Mouse (Mus musculus): Measurements from ENCODE around the gene Tspyl1. TPM values are rescaled to one million over a fixed set of nuclear protein-coding genes. Genes with fewer than 3 reads are reported as not detected.
"Not testable (repeated sequence)": the region's sequence is repeated elsewhere in the genome, so short reads cannot be mapped to it uniquely, and the experiment has no call there.

Gene Tspyl1
- polyA plus RNA-seq, 1 experiment from 2014 or later, result 55.8 TPM

DNA sequence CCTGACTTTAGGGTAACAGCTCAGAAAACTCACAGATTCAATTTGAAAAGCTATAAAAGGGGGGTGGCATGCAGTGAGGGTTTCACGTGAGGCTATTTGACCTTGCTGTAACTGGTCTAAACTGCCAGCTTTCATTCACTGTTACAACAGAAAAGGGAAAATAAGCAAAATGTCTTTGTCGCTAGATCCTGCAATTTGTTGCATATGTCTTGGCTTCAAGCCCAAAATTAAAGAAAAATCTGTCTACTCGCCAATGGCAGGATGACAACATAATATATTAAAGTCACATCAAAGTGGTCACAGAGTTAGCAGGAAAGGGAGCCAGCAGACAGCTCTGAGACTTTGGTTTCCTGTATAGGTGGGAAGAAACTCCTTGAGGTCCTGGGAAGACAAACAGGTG lies 34.2 kb upstream of the Tspyl1 start:
- Histone ChIP-seq H3K36me3 (ENCODE audit: control insufficient read depth, insufficient read depth, low read length) (no peaks in the 10 kb centered on the region), H3K4me3 (ENCODE audit: low read depth, low read length) (no peak overlapping the region), H3K27me3 (ENCODE audit: control insufficient read depth, insufficient read depth, low read length) (no peaks in the 10 kb centered on the region), H3K27ac (replicated peaks; ENCODE audit: low read depth, low read length) (no peak overlapping the region), H3K9me3 (ENCODE audit: control insufficient read depth, low read length) (no peaks in the 10 kb centered on the region), H3K9ac (ENCODE audit: low read length) (no peak overlapping the region), H3K4me1 (ENCODE audit: control insufficient read depth, insufficient read depth, low read length) (no peaks in the 10 kb centered on the region), H3K4me2 (ENCODE audit: low read depth, severe bottlenecking) (no peak overlapping the region)
- ATAC-seq (ENCODE audit: insufficient number of reproducible peaks, low FRiP score, low TSS enrichment, low read depth) (no peak), DNase-seq (ENCODE audit: low spot score) (no peak)
- WGBS, result 47% methylated on average over 3 of the region's 3 CpGs

GRCm38 (mm10) chr10:34249594-34249993 lies 32.4 kb upstream of the Tspyl1 start:
- no peaks in the 10 kb centered on the region for H3K27me3 ChIP-seq (ENCODE audit: control insufficient read depth, insufficient read depth, low read length)
- 70% methylated on average over 2 of the region's 2 CpGs for WGBS
- no peaks in the 10 kb centered on the region for H3K4me1 ChIP-seq (ENCODE audit: control insufficient read depth, insufficient read depth, low read length)
- no peak overlapping the region for H3K4me3 ChIP-seq (ENCODE audit: low read depth, low read length)
- DNase-seq (ENCODE audit: low spot score) (no peak), ATAC-seq (ENCODE audit: insufficient number of reproducible peaks, low FRiP score, low TSS enrichment, low read depth) (no peak)
- H3K4me2 ChIP-seq (ENCODE audit: low read depth, severe bottlenecking), result no peak overlapping the region
- H3K36me3 ChIP-seq (ENCODE audit: control insufficient read depth, insufficient read depth, low read length), result no peaks in the 10 kb centered on the region
- no peak overlapping the region for H3K27ac ChIP-seq (replicated peaks; ENCODE audit: low read depth, low read length)
- no peak overlapping the region for H3K9ac ChIP-seq (ENCODE audit: low read length)
- H3K9me3 ChIP-seq (ENCODE audit: control insufficient read depth, low read length), result no peaks in the 10 kb centered on the region

- H3K9me3 ChIP-seq (ENCODE audit: control insufficient read depth, low read length); H3K27me3 ChIP-seq (ENCODE audit: control insufficient read depth, insufficient read depth, low read length); H3K4me2 ChIP-seq (ENCODE audit: low read depth, severe bottlenecking); H3K36me3 ChIP-seq (ENCODE audit: control insufficient read depth, insufficient read depth, low read length); H3K9ac ChIP-seq (ENCODE audit: low read length); H3K4me3 ChIP-seq (ENCODE audit: low read depth, low read length); H3K4me1 ChIP-seq (ENCODE audit: control insufficient read depth, insufficient read depth, low read length); DNase-seq (ENCODE audit: low spot score); H3K27ac ChIP-seq (replicated peaks; ENCODE audit: low read depth, low read length); ATAC-seq (ENCODE audit: insufficient number of reproducible peaks, low FRiP score, low TSS enrichment, low read depth): not testable (repeated sequence)
- 91% methylated on average over 9 of the region's 9 CpGs for WGBS
Measured at GRCm38 (mm10) chr10:34252833-34253232, 29.2 kb upstream of the Tspyl1 start.

- DNase-seq (ENCODE audit: low spot score) (no peak), ATAC-seq (ENCODE audit: insufficient number of reproducible peaks, low FRiP score, low TSS enrichment, low read depth) (no peak)
- WGBS, result 91% methylated on average over 4 of the region's 4 CpGs
- H3K4me3 ChIP-seq (ENCODE audit: low read depth, low read length), result no peak overlapping the region
- no peaks in the 10 kb centered on the region for H3K4me1 ChIP-seq (ENCODE audit: control insufficient read depth, insufficient read depth, low read length)
- no peak overlapping the region for H3K9ac ChIP-seq (ENCODE audit: low read length)
- no peak overlapping the region for H3K4me2 ChIP-seq (ENCODE audit: low read depth, severe bottlenecking)
- no peak overlapping the region for H3K27ac ChIP-seq (replicated peaks; ENCODE audit: low read depth, low read length)
- no peaks in the 10 kb centered on the region for H3K27me3 ChIP-seq (ENCODE audit: control insufficient read depth, insufficient read depth, low read length)
- no peaks in the 10 kb centered on the region for H3K9me3 ChIP-seq (ENCODE audit: control insufficient read depth, low read length)
- no peaks in the 10 kb centered on the region for H3K36me3 ChIP-seq (ENCODE audit: control insufficient read depth, insufficient read depth, low read length)
Measured at GRCm38 (mm10) chr10:34265106-34265505, 16.9 kb upstream of the Tspyl1 start.

DNA sequence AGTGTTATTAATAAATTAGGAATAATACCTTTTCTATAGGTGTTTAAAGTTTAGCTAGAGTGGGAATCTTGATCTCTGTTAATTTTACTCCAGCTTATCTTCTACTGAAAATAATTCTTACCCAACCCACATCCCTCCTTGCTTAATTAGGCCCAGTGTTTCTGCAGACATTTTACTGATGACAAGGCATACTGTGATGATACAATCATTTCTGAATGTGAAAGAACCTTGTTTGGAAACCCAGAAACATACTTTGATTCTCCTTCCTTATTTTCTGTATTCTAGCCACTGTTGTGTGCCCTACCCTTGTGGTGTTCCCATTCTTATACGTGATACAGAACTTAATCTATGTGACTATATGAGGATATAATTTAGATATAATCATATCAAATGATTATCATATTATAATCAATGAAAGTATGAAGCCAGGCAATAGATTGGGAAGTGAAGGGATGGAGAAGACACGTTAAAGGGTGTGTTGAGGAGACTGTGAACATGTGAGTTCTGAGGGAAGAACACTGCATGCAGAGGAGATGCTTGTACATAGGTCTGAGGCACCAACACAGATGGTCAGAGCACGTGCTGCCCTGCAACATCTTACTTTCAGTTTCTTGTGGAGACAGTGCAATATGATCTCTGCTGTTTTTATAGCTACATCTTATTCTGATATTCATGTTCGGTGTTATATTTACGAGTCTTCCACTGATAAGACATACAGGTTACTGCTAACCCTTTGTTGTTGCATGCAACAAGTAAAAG lies 14.5 kb upstream of the Tspyl1 start:
- 74% methylated on average over 5 of the region's 5 CpGs for WGBS
- ATAC-seq (ENCODE audit: insufficient number of reproducible peaks, low FRiP score, low TSS enrichment, low read depth) (no peak), DNase-seq (ENCODE audit: low spot score) (no peak)
- Histone ChIP-seq H3K9ac (ENCODE audit: low read length) (no peak overlapping the region), H3K27me3 (ENCODE audit: control insufficient read depth, insufficient read depth, low read length) (no peaks in the 10 kb centered on the region), H3K9me3 (ENCODE audit: control insufficient read depth, low read length) (no peaks in the 10 kb centered on the region), H3K4me2 (ENCODE audit: low read depth, severe bottlenecking) (no peak overlapping the region), H3K27ac (replicated peaks; ENCODE audit: low read depth, low read length) (no peak overlapping the region), H3K4me3 (ENCODE audit: low read depth, low read length) (no peak overlapping the region), H3K36me3 (ENCODE audit: control insufficient read depth, insufficient read depth, low read length) (no peaks in the 10 kb centered on the region), H3K4me1 (ENCODE audit: control insufficient read depth, insufficient read depth, low read length) (no peaks in the 10 kb centered on the region)

DNA sequence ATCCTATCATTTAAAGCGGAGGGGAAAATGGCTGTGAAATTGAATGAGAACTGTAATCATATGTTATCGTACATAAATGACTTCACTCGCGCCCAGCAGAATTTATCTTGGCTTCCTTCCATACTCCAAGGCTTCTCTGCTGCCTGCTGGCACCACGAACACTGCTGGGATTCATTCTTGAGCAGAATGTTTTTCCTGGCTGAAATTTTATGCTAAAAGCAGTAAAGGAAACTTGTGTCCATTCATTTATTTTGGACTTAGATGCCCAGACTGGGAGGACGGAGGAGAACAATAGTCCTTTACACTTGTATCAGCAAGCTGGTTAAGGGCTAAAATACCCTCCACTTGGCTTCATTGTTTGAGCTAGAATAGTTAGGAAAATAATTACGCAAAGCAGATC lies 10.3 kb upstream of the Tspyl1 start:
- H3K4me3 ChIP-seq (ENCODE audit: low read depth, low read length), result no peak overlapping the region
- H3K4me1 ChIP-seq (ENCODE audit: control insufficient read depth, insufficient read depth, low read length), result no peaks in the 10 kb centered on the region
- 81% methylated on average over 7 of the region's 7 CpGs for WGBS
- H3K27ac ChIP-seq (replicated peaks; ENCODE audit: low read depth, low read length), result no peak overlapping the region
- ATAC-seq (ENCODE audit: insufficient number of reproducible peaks, low FRiP score, low TSS enrichment, low read depth), result no peak
- H3K9me3 ChIP-seq (ENCODE audit: control insufficient read depth, low read length), result no peaks in the 10 kb centered on the region
- H3K9ac ChIP-seq (ENCODE audit: low read length), result no peak overlapping the region
- no peaks in the 10 kb centered on the region for H3K36me3 ChIP-seq (ENCODE audit: control insufficient read depth, insufficient read depth, low read length)
- H3K27me3 ChIP-seq (ENCODE audit: control insufficient read depth, insufficient read depth, low read length), result no peaks in the 10 kb centered on the region
- no peak overlapping the region for H3K4me2 ChIP-seq (ENCODE audit: low read depth, severe bottlenecking)
- no peak for DNase-seq (ENCODE audit: low spot score)

GRCm38 (mm10) chr10:34280591-34281175 lies 1.3 kb upstream of the Tspyl1 start:
- ATAC-seq (ENCODE audit: insufficient number of reproducible peaks, low FRiP score, low TSS enrichment, low read depth) (no peak), DNase-seq (ENCODE audit: low spot score) (peak; percentile 57)
- Histone ChIP-seq H3K27me3 (ENCODE audit: control insufficient read depth, insufficient read depth, low read length) (no peaks in the 10 kb centered on the region), H3K9ac (ENCODE audit: low read length) (no peak overlapping the region), H3K36me3 (ENCODE audit: control insufficient read depth, insufficient read depth, low read length) (no peaks in the 10 kb centered on the region), H3K4me2 (ENCODE audit: low read depth, severe bottlenecking) (no peak overlapping the region), H3K27ac (replicated peaks; ENCODE audit: low read depth, low read length) (no peak overlapping the region), H3K9me3 (ENCODE audit: control insufficient read depth, low read length) (no peaks in the 10 kb centered on the region), H3K4me1 (ENCODE audit: control insufficient read depth, insufficient read depth, low read length) (peaks cover 9% of the 10 kb centered on the region; the same call in 1 of the 2 replicates), H3K4me3 (ENCODE audit: low read depth, low read length) (no peak overlapping the region)
- WGBS, result 29% methylated on average over 13 of the region's 13 CpGs

- Histone ChIP-seq H3K4me2 (ENCODE audit: low read depth, severe bottlenecking) (peak overlapping the region; percentile 57), H3K9ac (ENCODE audit: low read length) (peak overlapping the region; percentile 57), H3K27me3 (ENCODE audit: control insufficient read depth, insufficient read depth, low read length) (no peaks in the 10 kb centered on the region), H3K27ac (replicated peaks; ENCODE audit: low read depth, low read length) (no peak overlapping the region), H3K4me3 (ENCODE audit: low read depth, low read length) (peak overlapping the region; percentile 99), H3K36me3 (ENCODE audit: control insufficient read depth, insufficient read depth, low read length) (no peaks in the 10 kb centered on the region), H3K4me1 (ENCODE audit: control insufficient read depth, insufficient read depth, low read length) (peaks cover 9% of the 10 kb centered on the region; the same call in 1 of the 2 replicates), H3K9me3 (ENCODE audit: control insufficient read depth, low read length) (no peaks in the 10 kb centered on the region)
- DNase-seq (ENCODE audit: low spot score) (no peak), ATAC-seq (ENCODE audit: insufficient number of reproducible peaks, low FRiP score, low TSS enrichment, low read depth) (peak; percentile 52)
- WGBS, result 22% methylated on average over 14 of the region's 14 CpGs
Measured at GRCm38 (mm10) chr10:34281211-34281961, 604 bp upstream of the Tspyl1 start.

Data from limb, embryonic 11.5 days (tissue).